Mouse (Mus musculus): Measurements from ENCODE around the gene Hdac4.

DNA sequence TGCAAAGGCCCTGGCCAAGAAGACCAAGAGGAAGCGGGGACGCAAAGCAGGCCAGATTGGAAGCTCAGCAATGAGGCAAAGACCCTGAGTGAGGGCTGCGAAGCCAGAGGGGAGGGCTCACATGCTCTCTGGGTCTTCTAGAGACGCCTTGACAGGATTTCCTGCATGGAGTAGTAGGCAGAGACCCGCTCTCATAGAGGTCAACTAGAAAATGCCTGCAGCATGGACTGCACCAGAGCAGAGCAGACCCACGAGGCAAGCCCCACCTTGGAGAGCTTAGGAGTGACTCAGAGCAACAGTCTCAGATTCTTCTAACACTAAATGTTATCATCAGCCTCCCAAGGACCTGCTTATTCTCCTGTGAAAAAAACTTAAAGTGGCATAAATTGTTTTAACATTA is 20.2 kb downstream of the Hdac4 start:
- TF ChIP-seq CTCF (IDR thresholded peaks at IDR 0.05; ENCODE audit: extremely low read depth, insufficient read depth, insufficient read length, insufficient replicate concordance) = no peak
- TF ChIP-seq POLR2A (IDR thresholded peaks at IDR 0.05; ENCODE audit: low read depth, low read length) = no peak
